18 mouse cellular contexts compared by ENCODE assay signal in the genomic region with DNA sequence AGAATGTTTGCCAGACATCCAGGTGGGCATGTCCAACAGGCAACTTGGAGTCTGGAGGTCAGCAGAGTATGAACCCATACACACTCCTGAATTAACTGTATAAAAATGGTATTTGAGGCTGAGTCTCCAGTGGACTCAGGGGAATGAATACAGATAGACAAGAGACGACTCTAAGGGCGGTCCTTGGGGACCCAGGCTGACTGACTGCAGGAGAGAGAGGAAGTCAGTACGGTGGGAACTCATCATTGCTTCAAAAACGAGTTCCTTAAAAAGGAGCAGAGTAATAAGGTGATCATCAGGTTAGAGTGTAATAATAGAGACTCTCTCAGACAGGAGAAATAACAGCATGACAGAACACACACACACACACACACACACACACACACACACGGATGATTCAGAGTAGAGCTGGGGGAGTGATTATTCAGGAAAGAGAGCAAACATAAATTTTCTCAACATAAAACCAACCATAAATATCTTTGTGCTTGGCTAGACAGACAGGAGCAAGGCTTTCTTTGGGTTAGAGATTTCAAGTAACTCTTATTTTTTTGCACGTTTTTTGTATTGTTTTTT. TPM values are rescaled to one million over a fixed set of nuclear protein-coding genes. Genes with fewer than 3 reads are reported as not detected.
A peak's percentile ranks its signal among the peaks of the same experiment; 100 is the strongest.
DNase-seq lines count a peak whose midpoint lies in the region; ATAC-seq and TF ChIP-seq lines count a peak whose summit lies in the region.
"Had no signal": no experiment of that assay in that cellular context is flagged by ENCODE, and none has a peak within 500 bp of the region (broad histone marks: within the 10 kb centered on the region; RNA-seq: fewer than 3 reads in every experiment).

No protein-coding gene starts in this region.

- WGBS in forebrain, postnatal 0 days = 47% methylated on average over 6 of the region's 6 CpGs
- WGBS in forebrain, embryonic 16.5 days = 50% methylated on average over 6 of the region's 6 CpGs
- 39% methylated on average over 6 of the region's 6 CpGs for WGBS in liver, embryonic 11.5 days
- WGBS in midbrain, embryonic 13.5 days = 50% methylated on average over 6 of the region's 6 CpGs

- DNase-seq in forebrain, postnatal 0 days = no peak
- DNase-seq in MEL (ENCODE audit: low read depth, low spot score) = peak; percentile 79
- DNase-seq in liver, embryonic 11.5 days (ENCODE audit: low spot score) = no peak
- no peak for DNase-seq in gastrocnemius, adult 18-20 months (ENCODE audit: low spot score)
- no peak for DNase-seq in cerebellum, postnatal 14 days
- DNase-seq: cerebellum, adult 9-10 months; gastrocnemius, postnatal 25 days; heart, postnatal 36 days; kidney, adult 8-10 months; right cerebral cortex, postnatal 14 days had no signal

- no peaks in the 10 kb centered on the region for H3K4me1 ChIP-seq in forebrain, postnatal 0 days (ENCODE audit: insufficient read depth)
- H3K4me1 ChIP-seq in forebrain, embryonic 16.5 days (replicated peaks; ENCODE audit: control insufficient read depth, insufficient read depth, low read length) = peaks cover 7% of the 10 kb centered on the region; the same call in 1 of the 2 replicates
- H3K4me1 ChIP-seq in MEL (ENCODE audit: control insufficient read depth in 1 of 2, insufficient read depth in 2 of 2, low read length in 2 of 2) = peaks cover 7 to 8% of the 10 kb centered on the region in 2 experiments; a peak in 3 of 4 replicates
- peaks cover 7% of the 10 kb centered on the region; the same call in 1 of the 2 replicates for H3K4me1 ChIP-seq in liver, embryonic 11.5 days (replicated peaks; ENCODE audit: control insufficient read depth, insufficient read depth, low read length)
- H3K4me1 ChIP-seq in midbrain, embryonic 13.5 days (replicated peaks) = peaks cover 16% of the 10 kb centered on the region
- H3K4me1 ChIP-seq: lung, embryonic 15.5 days; neural tube, embryonic 15.5 days had no signal

- ATAC-seq in forebrain, postnatal 0 days = 0 out of 2 replicates have a peak, but pooled peaks have one; percentile 40
- ATAC-seq in forebrain, embryonic 16.5 days = no peak
- peak; percentile 54; the same call in 1 of the 2 replicates for ATAC-seq in liver, embryonic 11.5 days (replicated peaks; ENCODE audit: low FRiP score)
- peak; percentile 35 for ATAC-seq in megakaryocyte-erythroid progenitor cell, adult 5-6 weeks (replicated peaks; ENCODE audit: low FRiP score, low TSS enrichment, poor library complexity, severe bottlenecking)
- no peak for ATAC-seq in midbrain, embryonic 13.5 days

- no peaks in the 10 kb centered on the region for H3K79me2 ChIP-seq in MEL (ENCODE audit: control insufficient read depth, insufficient read depth, low read length, poor library complexity)

- TF ChIP-seq CTCF in forebrain, postnatal 0 days (IDR thresholded peaks at IDR 0.05; ENCODE audit: low read depth) = no peak
- TF ChIP-seq CTCF in MEL (IDR thresholded peaks at IDR 0.05 in 2 of 3, conservative IDR thresholded peaks at IDR 0.05 in 1 of 3; ENCODE audit: control insufficient read depth in 1 of 3, insufficient read depth in 1 of 3, low read depth in 2 of 3, low read length in 3 of 3, poor library complexity in 1 of 3, severe bottlenecking in 1 of 3) = no peak

- no peak overlapping the region for H3K9ac ChIP-seq in forebrain, postnatal 0 days
- H3K9ac ChIP-seq in forebrain, embryonic 16.5 days (replicated peaks; ENCODE audit: low read depth, low read length) = no peak overlapping the region
- H3K9ac ChIP-seq in MEL (ENCODE audit: control insufficient read depth, low read depth, low read length, poor library complexity, severe bottlenecking) = peak overlapping the region; percentile 55
- H3K9ac ChIP-seq in liver, embryonic 11.5 days (ENCODE audit: low read depth, low read length) = no peak overlapping the region
- H3K9ac ChIP-seq in midbrain, embryonic 13.5 days (replicated peaks) = no peak overlapping the region
- H3K9ac ChIP-seq: heart, embryonic 12.5 days; lung, embryonic 15.5 days; neural tube, embryonic 15.5 days had no signal

- no peak overlapping the region for H3K4me3 ChIP-seq in forebrain, postnatal 0 days (ENCODE audit: low read depth, low read length)
- H3K4me3 ChIP-seq in forebrain, embryonic 16.5 days (replicated peaks; ENCODE audit: low read length) = no peak overlapping the region
- H3K4me3 ChIP-seq in MEL (ENCODE audit: control insufficient read depth in 1 of 2, insufficient read depth in 1 of 2, low read depth in 2 of 2, low read length in 2 of 2) = peak overlapping the region; percentile 60 to 61
- no peak overlapping the region for H3K4me3 ChIP-seq in liver, embryonic 11.5 days (ENCODE audit: low read depth, low read length)
- H3K4me3 ChIP-seq in midbrain, embryonic 13.5 days (replicated peaks) = no peak overlapping the region
- H3K4me3 ChIP-seq: erythroblast, embryonic 14.5 days; heart, embryonic 12.5 days; lung, embryonic 15.5 days; megakaryocyte, embryonic 14.5 days; neural tube, embryonic 15.5 days had no signal

- H3K36me3 ChIP-seq in forebrain, postnatal 0 days (ENCODE audit: insufficient read depth) = no peaks in the 10 kb centered on the region
- no peaks in the 10 kb centered on the region for H3K36me3 ChIP-seq in forebrain, embryonic 16.5 days (ENCODE audit: control insufficient read depth, insufficient read depth)
- H3K36me3 ChIP-seq in MEL (ENCODE audit: control insufficient read depth in 1 of 2, insufficient read depth in 2 of 2, low read length in 2 of 2) = peaks cover 0 to 10% of the 10 kb centered on the region in 2 experiments; a peak in 2 of 4 replicates
- H3K36me3 ChIP-seq in liver, embryonic 11.5 days (ENCODE audit: control insufficient read depth, insufficient read depth, low read length) = no peaks in the 10 kb centered on the region
- H3K36me3 ChIP-seq in midbrain, embryonic 13.5 days = no peaks in the 10 kb centered on the region
- H3K36me3 ChIP-seq: heart, embryonic 12.5 days; lung, embryonic 15.5 days; neural tube, embryonic 15.5 days had no signal

- no peak overlapping the region for H3K4me2 ChIP-seq in forebrain, postnatal 0 days (ENCODE audit: low read depth)
- no peak overlapping the region for H3K4me2 ChIP-seq in forebrain, embryonic 16.5 days (ENCODE audit: low read length)
- peak overlapping the region; percentile 33; the same call in 1 of the 2 replicates for H3K4me2 ChIP-seq in liver, embryonic 11.5 days
- no peak overlapping the region for H3K4me2 ChIP-seq in midbrain, embryonic 13.5 days (replicated peaks)
- H3K4me2 ChIP-seq: heart, embryonic 12.5 days; lung, embryonic 15.5 days; neural tube, embryonic 15.5 days had no signal

- no peak for TF ChIP-seq POLR2A in MEL (IDR thresholded peaks at IDR 0.05; ENCODE audit: control insufficient read depth in 1 of 2, insufficient read depth in 1 of 2, low read depth in 1 of 2, low read length in 2 of 2, poor library complexity in 1 of 2)

- TF ChIP-seq RAD21 in MEL (IDR thresholded peaks at IDR 0.05; ENCODE audit: low read depth, low read length) = no peak

- H3K27ac ChIP-seq in forebrain, postnatal 0 days (ENCODE audit: low read depth, low read length) = no peak overlapping the region
- no peak overlapping the region for H3K27ac ChIP-seq in forebrain, embryonic 16.5 days (ENCODE audit: low read length)
- H3K27ac ChIP-seq in MEL (ENCODE audit: control insufficient read depth, low read depth, low read length) = peak overlapping the region; percentile 63
- H3K27ac ChIP-seq in liver, embryonic 11.5 days (ENCODE audit: low read depth, low read length) = no peak overlapping the region
- H3K27ac ChIP-seq in midbrain, embryonic 13.5 days = no peak overlapping the region
- H3K27ac ChIP-seq: lung, embryonic 15.5 days; neural tube, embryonic 15.5 days had no signal

- H3K9me3 ChIP-seq in forebrain, postnatal 0 days (ENCODE audit: low read length) = no peaks in the 10 kb centered on the region
- no peaks in the 10 kb centered on the region for H3K9me3 ChIP-seq in forebrain, embryonic 16.5 days (ENCODE audit: control insufficient read depth, low read length)
- H3K9me3 ChIP-seq in MEL (replicated peaks; ENCODE audit: insufficient read depth, low read length) = no peaks in the 10 kb centered on the region
- no peaks in the 10 kb centered on the region for H3K9me3 ChIP-seq in liver, embryonic 11.5 days (ENCODE audit: control insufficient read depth, low read length)
- no peaks in the 10 kb centered on the region for H3K9me3 ChIP-seq in midbrain, embryonic 13.5 days
- H3K9me3 ChIP-seq: heart, embryonic 12.5 days; lung, embryonic 15.5 days; megakaryocyte, embryonic 14.5 days; neural tube, embryonic 15.5 days had no signal

- TF ChIP-seq EP300 in MEL (IDR thresholded peaks at IDR 0.05; ENCODE audit: low read depth in 1 of 2, low read length in 2 of 2) = 0 out of 4 replicates have a peak, but pooled peaks of 1 of the 2 experiments have one; percentile 29

- H3K27me3 ChIP-seq in forebrain, postnatal 0 days (ENCODE audit: insufficient read depth, low read length) = no peaks in the 10 kb centered on the region
- no peaks in the 10 kb centered on the region for H3K27me3 ChIP-seq in forebrain, embryonic 16.5 days (replicated peaks; ENCODE audit: control insufficient read depth, insufficient read depth, low read length)
- no peaks in the 10 kb centered on the region for H3K27me3 ChIP-seq in MEL (ENCODE audit: control insufficient read depth in 1 of 2, insufficient read depth in 2 of 2, low read length in 2 of 2)
- H3K27me3 ChIP-seq in liver, embryonic 11.5 days (replicated peaks; ENCODE audit: control insufficient read depth, insufficient read depth, low read length) = no peaks in the 10 kb centered on the region
- peaks cover 5% of the 10 kb centered on the region for H3K27me3 ChIP-seq in midbrain, embryonic 13.5 days
- H3K27me3 ChIP-seq: heart, embryonic 12.5 days; lung, embryonic 15.5 days; neural tube, embryonic 15.5 days had no signal

TF ChIP-seq in MEL, 35 proteins besides CTCF, POLR2A, EP300 and RAD21:
- TF ChIP-seq TBP (IDR thresholded peaks at IDR 0.05; ENCODE audit: low read depth, low read length) (0 out of 2 replicates have a peak, but pooled peaks have one; percentile 21), CHD2 (IDR thresholded peaks at IDR 0.05; ENCODE audit: low read length) (no peak)

RNA-seq across cellular contexts. Expression of a gene that starts 8.6 kb away (rescaled TPM):
- 178 and 256 TPM in 2 replicates for total RNA-seq in forebrain, postnatal 0 days (2014; rRNA removed)
- polyA plus RNA-seq in forebrain, postnatal 0 days (2015; fragmentation: Nextera tagmentation; extraction: Ambion mirVana) = 21.6 and 45.3 TPM in 2 replicates
- 65.8 and 92.5 TPM in 2 replicates for polyA plus RNA-seq in forebrain, embryonic 16.5 days (2015; fragmentation: Nextera tagmentation; extraction: Ambion mirVana)
- total RNA-seq in MEL (2012; rRNA removed) = 6.2 and 7.7 TPM in 2 replicates
- polyA plus RNA-seq in MEL (2012; ENCODE audit: insufficient read depth in 1 of 2, insufficient read length in 2 of 2, low read depth in 1 of 2, low replicate concordance in 2 of 2, missing spikeins in 1 of 2) = 10 to 100 TPM; 12.2 to 67.8 TPM
- polyA plus RNA-seq in liver, embryonic 11.5 days (2014; fragmentation: Nextera tagmentation; extraction: Ambion mirVana) = 5.3 and 8.0 TPM in 2 replicates
- 44.5 and 50.1 TPM in 2 replicates for total RNA-seq in megakaryocyte-erythroid progenitor cell, adult 5-6 weeks (2014; fragmentation: Nextera tagmentation)
- total RNA-seq in megakaryocyte-erythroid progenitor cell, adult 5-6 weeks (2017) = 25.0 and 34.3 TPM in 2 replicates
- polyA plus RNA-seq in midbrain, embryonic 13.5 days (2015; fragmentation: Nextera tagmentation; extraction: Ambion mirVana) = 62.0 and 64.3 TPM in 2 replicates
- total RNA-seq in gastrocnemius, adult 18-20 months (2021) = 10 to 100 TPM; 76.3 to 80.7 TPM

Comparison
In these comparisons a context has a peak if more than half of its experiments do, and no peak if none do; other contexts are left out.
1. ATAC-seq: peak in forebrain, postnatal 0 days (single experiment), liver, embryonic 11.5 days (single experiment) and megakaryocyte-erythroid progenitor cell, adult 5-6 weeks (single experiment); none in forebrain, embryonic 16.5 days (single experiment) and midbrain, embryonic 13.5 days (single experiment).
2. H3K4me3 ChIP-seq: peak in MEL (2 of 2); none in forebrain, postnatal 0 days (single experiment), forebrain, embryonic 16.5 days (single experiment), liver, embryonic 11.5 days (single experiment) and midbrain, embryonic 13.5 days (single experiment).